Mouse (Mus musculus) small intestine, adult 2 months (tissue): ENCODE measurements at regions not wholly inside any gene's neighbourhood (a gene's known extent, or its start where the extent isn't known, plus 50 kb on each side); places are given as distances from the start of the nearest gene placed in this dataset.

Source experiments
- H3K27ac ChIP-seq: fragments of 200-500 bp; 2 replicates; pipeline ENCODE4 v1.5.1; 2012; ENCODE audit warnings: low read depth, low read length, control low read depth, inconsistent platforms; ENCODE audit not compliant: insufficient read depth
- H3K27me3 ChIP-seq: fragments of 200-500 bp; 2 replicates; pipeline ENCODE4 v1.6.1; 2012; ENCODE audit warnings: mild to moderate bottlenecking, moderate library complexity, low read length, inconsistent platforms; ENCODE audit not compliant: control insufficient read depth, insufficient read depth
- H3K36me3 ChIP-seq: fragments of 200-500 bp; 2 replicates; pipeline ENCODE4 v1.6.1; 2012; ENCODE audit warnings: mild to moderate bottlenecking, low read length, control low read depth, inconsistent platforms; ENCODE audit not compliant: control insufficient read depth, insufficient read depth
- H3K4me1 ChIP-seq: fragments of 200-500 bp; 2 replicates; pipeline ENCODE4 v1.6.1; 2012; ENCODE audit warnings: low read length, inconsistent platforms, mixed read lengths; ENCODE audit not compliant: control insufficient read depth, insufficient read depth, insufficient read length
- H3K4me3 ChIP-seq: fragments of 200-500 bp; 2 replicates; pipeline ENCODE4 v1.5.1; 2012; ENCODE audit warnings: low read depth, mild to moderate bottlenecking, control low read depth, inconsistent platforms, low read length, moderate library complexity
- CTCF ChIP-seq: fragments of 200-500 bp; IDR thresholded peaks from 2 replicates; pipeline ENCODE4 v1.5.1; 2012; ENCODE audit warnings: low read depth, mild to moderate bottlenecking, control low read depth, inconsistent platforms, low read length, moderate library complexity, mixed read lengths; ENCODE audit not compliant: insufficient replicate concordance, insufficient read length; ENCODE audit errors: extremely low read depth
- POLR2A ChIP-seq: fragments of 200-500 bp; IDR thresholded peaks from 2 replicates; pipeline ENCODE4 v1.6.1; 2012; ENCODE audit warnings: low read depth, mild to moderate bottlenecking, control low read depth, inconsistent platforms, low read length, moderate library complexity
- WGBS: fragments of 180-500 bp; shearing (Covaris S2); methylation state at CpG from one replicate; pipeline ENCODE4 v1.1.7; 2018; 5-methylcytosine and 5-hydroxymethylcytosine counted together

GRCm38 (mm10) chr7:37421704-37422103 lies 351.7 kb downstream of the Zfp536 start:
- TF ChIP-seq POLR2A (no peak), CTCF (no peak)

More at GRCm38 (mm10) chr7:37421704-37422103, 351.7 kb downstream of the Zfp536 start:
- Histone ChIP-seq H3K27me3 (no peaks in the 10 kb centered on the region), H3K36me3 (no peaks in the 10 kb centered on the region), H3K4me3 (no peak overlapping the region), H3K4me1 (no peaks in the 10 kb centered on the region), H3K27ac (no peak overlapping the region)
- 81% methylated on average over 10 of the region's 10 CpGs for WGBS
